Mouse (Mus musculus): Measurements from ENCODE around the gene Fbxo22. TPM values are rescaled to one million over a fixed set of nuclear protein-coding genes. Genes with fewer than 3 reads are reported as not detected.

Gene Fbxo22
- polyA plus RNA-seq, 1 experiment, result 19.8 TPM

DNA sequence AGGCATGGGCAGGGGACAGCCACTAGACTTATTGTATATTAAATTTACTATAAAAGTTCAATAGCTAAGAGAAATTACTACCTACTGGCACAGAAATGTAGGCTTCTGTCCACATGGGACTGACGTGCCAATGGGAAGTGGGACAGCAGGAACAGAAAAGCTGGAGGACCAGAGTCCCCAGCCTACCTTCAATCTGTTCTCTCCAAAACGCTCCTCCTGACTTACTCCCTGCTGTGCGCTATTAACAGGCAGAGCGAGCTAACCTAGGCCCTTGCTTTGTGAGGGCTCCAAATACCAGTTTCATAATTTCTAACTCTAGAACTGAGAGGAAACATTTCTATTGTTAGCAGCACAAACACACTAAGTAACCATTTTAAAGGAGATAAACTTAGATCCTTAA lies 65.2 kb downstream of the Fbxo22 start:
- no peak overlapping the region for H3K27ac ChIP-seq (ENCODE audit: control insufficient read depth, insufficient read depth, low read depth, low read length, poor library complexity)
- WGBS, result 82% methylated on average over 4 of the region's 4 CpGs
- TF ChIP-seq CTCF (IDR thresholded peaks at IDR 0.05; ENCODE audit: control insufficient read depth, insufficient read depth, low read length) (no peak), POLR2A (IDR thresholded peaks at IDR 0.05; ENCODE audit: borderline replicate concordance, control insufficient read depth, low read depth, low read length) (no peak)
- H3K4me1 ChIP-seq (ENCODE audit: control insufficient read depth, insufficient read depth, low read length), result peaks cover 2% of the 10 kb centered on the region; the same call in 1 of the 2 replicates
- no peak overlapping the region for H3K4me3 ChIP-seq (replicated peaks; ENCODE audit: control insufficient read depth, low read depth, low read length)

Other genes starting within 250 kb of the Fbxo22 start
- gene Chrna5, start 228.0 kb upstream of the Fbxo22 start, polyA plus RNA-seq (2011; ENCODE audit: insufficient read depth, insufficient read length, low replicate concordance, missing spikeins), result not detected in 2 replicates
- gene Chrna3, start 182.4 kb upstream of the Fbxo22 start, polyA plus RNA-seq (2011; ENCODE audit: insufficient read depth, insufficient read length, low replicate concordance, missing spikeins), result not detected in 2 replicates
- gene Chrnb4, start 160.1 kb upstream of the Fbxo22 start, polyA plus RNA-seq (2011; ENCODE audit: insufficient read depth, insufficient read length, low replicate concordance, missing spikeins), result not detected in 2 replicates
- gene Ube2q2, start 60.1 kb upstream of the Fbxo22 start, polyA plus RNA-seq (2011; ENCODE audit: insufficient read depth, insufficient read length, low replicate concordance, missing spikeins), result 9.0 and 13.1 TPM in 2 replicates
- gene Nrg4, start 117.9 kb downstream of the Fbxo22 start, polyA plus RNA-seq (2011; ENCODE audit: insufficient read depth, insufficient read length, low replicate concordance, missing spikeins), result 1.2 and 1.8 TPM in 2 replicates
- not detected in 2 replicates for gene Tmem266, start 118.0 kb downstream of the Fbxo22 start, polyA plus RNA-seq (2011; ENCODE audit: insufficient read depth, insufficient read length, low replicate concordance, missing spikeins)